Mouse (Mus musculus): Measurements from ENCODE around the gene Srp54a. TPM values are rescaled to one million over a fixed set of nuclear protein-coding genes. Genes with fewer than 3 reads are reported as not detected.
"Not testable (repeated sequence)": the region's sequence is repeated elsewhere in the genome, so short reads cannot be mapped to it uniquely, and the experiment has no call there.

The Srp54a gene
- 10.5 and 10.6 TPM in 2 replicates for polyA plus RNA-seq (2012; rRNA removed)

GRCm38 (mm10) chr12:55079726-55080600, at the start of gene Srp54a, which contains the start of gene 2700097O09Rik:
Gene Srp54a, plus strand, starts transcription at chr12:55080262.
Gene 2700097O09Rik, minus strand, starts transcription at chr12:55080110.
- peak within 1 kb of the TSS; percentile 92 for H3K27ac ChIP-seq (ENCODE audit: insufficient read depth, low read length)
- not testable (repeated sequence) for H3K27me3 ChIP-seq (ENCODE audit: control insufficient read depth, insufficient read depth, low read length); H3K36me3 ChIP-seq (ENCODE audit: control insufficient read depth, insufficient read depth, low read length); H3K4me1 ChIP-seq (ENCODE audit: control insufficient read depth, insufficient read depth, insufficient read length)
- under 1% methylated on average over 60 of the region's 60 CpGs for WGBS
- peak; percentile 15; the same call in 1 of the 2 replicates for TF ChIP-seq POLR2A (IDR thresholded peaks at IDR 0.05; ENCODE audit: low read depth, low read length)
- peak within 1 kb of the TSS; percentile 70 for H3K4me3 ChIP-seq (ENCODE audit: extremely low read depth, insufficient read depth, insufficient read length)
- peak; percentile 89 to 90 for DNase-seq (ENCODE audit: low read depth in 1 of 2, low spot score in 2 of 2)

DNA sequence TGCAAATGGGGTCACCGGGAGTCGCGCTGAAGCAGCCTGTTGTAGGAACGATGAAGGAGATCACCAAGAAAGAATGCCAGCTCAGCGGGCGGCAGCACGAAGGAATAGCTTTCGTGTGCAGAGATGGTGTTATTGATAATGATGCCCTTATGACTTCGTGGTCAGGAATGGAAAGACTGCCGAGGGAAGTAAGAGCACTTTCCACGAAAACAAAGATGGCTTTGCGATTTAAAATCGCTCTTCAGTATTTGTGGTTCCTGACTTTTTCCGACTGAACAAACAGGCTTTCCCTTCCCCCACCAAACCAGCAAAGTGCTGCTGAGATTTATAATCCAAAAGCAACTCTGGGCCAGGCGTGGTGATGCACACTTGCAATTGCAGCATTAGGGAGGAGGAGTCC, 39.1 kb upstream of the Srp54a start:
- H3K4me1 ChIP-seq (ENCODE audit: control insufficient read depth, insufficient read depth, insufficient read length): no peaks in the 10 kb centered on the region
- whole genome bisulfite sequencing: 71% methylated on average over 15 of the region's 15 CpGs

DNA sequence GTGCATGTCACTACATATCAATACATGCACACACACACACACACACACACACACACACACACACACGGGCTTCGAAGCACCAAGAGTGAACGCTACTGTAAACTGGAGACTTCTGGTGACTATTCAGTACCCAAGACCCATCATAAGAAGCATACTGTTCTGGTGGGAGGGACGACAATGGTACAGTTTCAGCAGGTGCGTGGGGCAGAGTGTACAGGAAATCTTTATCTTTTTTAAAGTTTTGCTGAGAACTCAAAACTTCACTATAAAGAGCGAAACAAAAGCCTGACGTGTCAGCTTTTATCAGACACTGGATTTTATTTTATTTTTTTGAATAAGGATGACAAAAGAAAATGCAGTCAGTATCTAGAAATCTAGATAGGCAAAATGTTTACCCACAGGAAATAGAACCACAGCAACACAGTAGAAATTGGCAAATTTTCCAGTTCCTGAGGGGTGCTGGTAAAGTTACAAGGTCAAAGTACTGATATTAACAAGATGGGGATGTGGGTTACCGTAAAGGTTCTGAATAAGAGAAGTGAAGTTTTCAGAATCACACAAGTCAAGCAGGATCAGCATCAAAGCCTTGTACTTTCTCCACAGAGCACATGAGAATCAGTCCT, 30.2 kb upstream of the Srp54a start:
- DNase-seq (ENCODE audit: low read depth in 1 of 2, low spot score in 2 of 2): no peak
- Histone ChIP-seq H3K27me3 (ENCODE audit: control insufficient read depth, insufficient read depth, low read length) (no peaks in the 10 kb centered on the region), H3K27ac (ENCODE audit: insufficient read depth, low read length) (no peak overlapping the region), H3K4me1 (ENCODE audit: control insufficient read depth, insufficient read depth, insufficient read length) (peaks cover 2% of the 10 kb centered on the region; the same call in 1 of the 2 replicates), H3K36me3 (ENCODE audit: control insufficient read depth, insufficient read depth, low read length) (no peaks in the 10 kb centered on the region), H3K4me3 (ENCODE audit: extremely low read depth, insufficient read depth, insufficient read length) (no peak overlapping the region)
- TF ChIP-seq POLR2A (IDR thresholded peaks at IDR 0.05; ENCODE audit: low read depth, low read length): no peak
- no peak for TF ChIP-seq CTCF (IDR thresholded peaks at IDR 0.05; ENCODE audit: extremely low read depth, insufficient read depth, insufficient read length, insufficient replicate concordance)
- 70% methylated on average over 8 of the region's 8 CpGs for WGBS

More for the DNA sequence above, 39.1 kb upstream of the Srp54a start:
- H3K27me3 ChIP-seq (ENCODE audit: control insufficient read depth, insufficient read depth, low read length): no peaks in the 10 kb centered on the region
- no peak for DNase-seq (ENCODE audit: low read depth in 1 of 2, low spot score in 2 of 2)
- H3K4me3 ChIP-seq (ENCODE audit: extremely low read depth, insufficient read depth, insufficient read length): no peak overlapping the region
- TF ChIP-seq POLR2A (IDR thresholded peaks at IDR 0.05; ENCODE audit: low read depth, low read length) (no peak), CTCF (IDR thresholded peaks at IDR 0.05; ENCODE audit: extremely low read depth, insufficient read depth, insufficient read length, insufficient replicate concordance) (no peak)
- H3K36me3 ChIP-seq (ENCODE audit: control insufficient read depth, insufficient read depth, low read length): no peaks in the 10 kb centered on the region
- H3K27ac ChIP-seq (ENCODE audit: insufficient read depth, low read length): no peak overlapping the region

DNA sequence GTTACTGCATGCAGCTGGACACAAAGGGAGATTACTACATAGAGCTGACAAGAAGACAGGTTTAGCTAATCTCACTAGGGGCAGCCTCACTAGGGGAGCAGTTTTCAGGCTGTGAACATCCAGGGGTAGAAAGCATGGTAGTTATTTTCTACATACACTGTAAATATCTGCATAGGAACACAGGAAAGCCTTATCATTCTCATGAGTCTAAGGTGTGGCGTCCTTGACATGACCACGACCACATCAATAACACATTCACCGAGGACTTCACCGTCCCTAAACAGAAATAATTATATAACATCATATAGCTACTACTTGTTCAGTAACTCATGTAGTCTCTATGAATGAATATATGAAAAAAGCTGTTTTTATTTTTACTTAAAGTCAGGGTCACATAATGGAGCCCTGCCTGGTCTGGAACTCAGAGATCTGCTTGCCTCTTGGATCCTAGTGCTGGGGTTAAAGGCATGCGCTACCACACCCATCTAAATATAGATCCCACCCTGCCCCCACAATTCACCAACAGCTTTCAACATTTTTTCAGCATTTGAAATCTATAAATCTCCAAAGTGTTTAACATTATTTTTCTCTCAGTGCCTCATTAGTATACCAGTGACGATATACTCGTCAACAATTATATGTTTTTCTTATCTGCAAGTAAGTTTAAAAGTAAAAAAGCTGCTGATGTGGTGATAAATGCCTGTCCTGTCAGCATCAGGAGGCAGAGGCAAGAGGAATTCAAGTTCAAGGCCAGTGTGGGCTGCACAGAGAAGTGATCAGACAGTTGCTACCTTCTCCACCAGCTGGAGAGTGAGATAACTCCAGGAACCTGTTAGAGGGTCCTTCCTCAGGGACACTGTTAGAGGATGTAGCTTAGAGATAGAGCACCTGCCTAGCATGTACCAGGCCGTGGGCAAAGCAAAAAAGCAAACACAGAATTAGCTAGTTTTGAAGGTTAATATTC, 28.6 kb upstream of the Srp54a start:
- TF ChIP-seq POLR2A (IDR thresholded peaks at IDR 0.05; ENCODE audit: low read depth, low read length) (no peak), CTCF (IDR thresholded peaks at IDR 0.05; ENCODE audit: extremely low read depth, insufficient read depth, insufficient read length, insufficient replicate concordance) (no peak)
- H3K4me1 ChIP-seq (ENCODE audit: control insufficient read depth, insufficient read depth, insufficient read length): peaks cover 2% of the 10 kb centered on the region; the same call in 1 of the 2 replicates
- H3K27me3 ChIP-seq (ENCODE audit: control insufficient read depth, insufficient read depth, low read length): no peaks in the 10 kb centered on the region
- H3K27ac ChIP-seq (ENCODE audit: insufficient read depth, low read length): no peak overlapping the region
- 73% methylated on average over 8 of the region's 8 CpGs for WGBS
- H3K4me3 ChIP-seq (ENCODE audit: extremely low read depth, insufficient read depth, insufficient read length): no peak overlapping the region
- H3K36me3 ChIP-seq (ENCODE audit: control insufficient read depth, insufficient read depth, low read length): no peaks in the 10 kb centered on the region
- no peak for DNase-seq (ENCODE audit: low read depth in 1 of 2, low spot score in 2 of 2)

- no peak for TF ChIP-seq CTCF (IDR thresholded peaks at IDR 0.05; ENCODE audit: extremely low read depth, insufficient read depth, insufficient read length, insufficient replicate concordance)
- TF ChIP-seq POLR2A (IDR thresholded peaks at IDR 0.05; ENCODE audit: low read depth, low read length): no peak
- Histone ChIP-seq H3K4me1 (ENCODE audit: control insufficient read depth, insufficient read depth, insufficient read length) (peaks cover 2% of the 10 kb centered on the region; the same call in 1 of the 2 replicates), H3K4me3 (ENCODE audit: extremely low read depth, insufficient read depth, insufficient read length) (no peak overlapping the region), H3K27ac (ENCODE audit: insufficient read depth, low read length) (no peak overlapping the region), H3K36me3 (ENCODE audit: control insufficient read depth, insufficient read depth, low read length) (no peaks in the 10 kb centered on the region), H3K27me3 (ENCODE audit: control insufficient read depth, insufficient read depth, low read length) (no peaks in the 10 kb centered on the region)
- WGBS: 87% methylated on average over 7 of the region's 7 CpGs
- no peak for DNase-seq (ENCODE audit: low read depth in 1 of 2, low spot score in 2 of 2)
Measured at GRCm38 (mm10) chr12:55053267-55053666, 26.8 kb upstream of the Srp54a start.

DNA sequence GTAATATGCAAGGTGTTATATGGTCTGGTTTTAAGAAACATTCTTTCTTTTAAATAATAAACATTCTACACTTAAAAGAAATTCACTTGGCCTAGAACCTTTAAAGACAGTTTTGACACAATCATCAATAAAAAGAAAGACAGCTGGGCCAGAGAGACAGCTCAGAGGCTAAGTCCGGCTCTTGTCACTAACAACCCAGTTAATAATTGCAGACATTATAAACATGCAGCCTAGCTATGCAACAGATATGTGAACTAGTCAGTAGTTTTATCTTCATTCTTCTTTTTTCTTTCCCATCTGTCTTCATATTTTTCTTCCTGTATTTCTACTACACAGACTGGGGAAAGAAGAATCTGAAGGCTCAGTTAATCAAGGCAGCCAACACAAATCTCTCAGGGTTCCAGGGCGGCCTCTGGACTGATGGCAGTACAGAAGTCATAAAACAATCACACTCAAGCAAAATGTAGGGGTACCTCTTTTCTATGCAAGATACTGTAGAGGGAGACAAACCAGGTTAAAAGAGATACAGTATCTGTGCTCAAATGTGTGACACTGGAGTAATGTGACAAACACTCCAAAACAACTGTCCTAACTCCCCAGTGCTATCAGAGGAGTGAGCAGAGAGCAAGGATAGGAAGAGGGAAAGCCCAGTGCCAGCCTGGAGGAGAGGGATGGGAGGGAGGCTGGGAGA, 25.4 kb upstream of the Srp54a start:
- WGBS: 88% methylated on average over 2 of the region's 2 CpGs
- H3K4me3 ChIP-seq (ENCODE audit: extremely low read depth, insufficient read depth, insufficient read length): no peak overlapping the region
- peaks cover 2% of the 10 kb centered on the region; the same call in 1 of the 2 replicates for H3K4me1 ChIP-seq (ENCODE audit: control insufficient read depth, insufficient read depth, insufficient read length)
- H3K27ac ChIP-seq (ENCODE audit: insufficient read depth, low read length): no peak overlapping the region
- no peaks in the 10 kb centered on the region for H3K27me3 ChIP-seq (ENCODE audit: control insufficient read depth, insufficient read depth, low read length)
- no peak for TF ChIP-seq POLR2A (IDR thresholded peaks at IDR 0.05; ENCODE audit: low read depth, low read length)
- no peak for TF ChIP-seq CTCF (IDR thresholded peaks at IDR 0.05; ENCODE audit: extremely low read depth, insufficient read depth, insufficient read length, insufficient replicate concordance)
- DNase-seq (ENCODE audit: low read depth in 1 of 2, low spot score in 2 of 2): no peak
- no peaks in the 10 kb centered on the region for H3K36me3 ChIP-seq (ENCODE audit: control insufficient read depth, insufficient read depth, low read length)
